Mouse (Mus musculus) hindbrain, embryonic 15.5 days (tissue): ENCODE measurements around the gene Gtsf1. TPM values are rescaled to one million over a fixed set of nuclear protein-coding genes. Genes with fewer than 3 reads are reported as not detected.
"Not testable (repeated sequence)": the region's sequence is repeated elsewhere in the genome, so short reads cannot be mapped to it uniquely, and the experiment has no call there.

Experiments used
- ATAC-seq: fragments of 200-750 bp; cut with Nextera tagmentation; 2 replicates; pipeline ENCODE4 v1.8.0; 2017; ENCODE audit warnings: low read depth, moderate number of reproducible peaks, moderate TSS enrichment; ENCODE audit not compliant: low FRiP score
- H3K27ac ChIP-seq: fragments of 300-500 bp; sonication (generic); replicated peaks from 2 replicates; pipeline ENCODE4 v1.5.1; 2015; ENCODE audit warnings: mild to moderate bottlenecking, inconsistent platforms
- H3K27me3 ChIP-seq: fragments of 300-500 bp; sonication (generic); 2 replicates; pipeline ENCODE4 v1.6.1; 2015; ENCODE audit warnings: control low read depth, inconsistent platforms
- H3K36me3 ChIP-seq: fragments of 300-500 bp; sonication (generic); 2 replicates; pipeline ENCODE4 v1.6.1; 2015; ENCODE audit warnings: control low read depth, inconsistent platforms
- H3K4me1 ChIP-seq: fragments of 300-500 bp; sonication (generic); replicated peaks from 2 replicates; pipeline ENCODE4 v1.6.1; 2015; ENCODE audit warnings: control low read depth, inconsistent platforms
- H3K4me2 ChIP-seq: fragments of 300-500 bp; sonication (generic); 2 replicates; pipeline ENCODE4 v1.6.1; 2015; ENCODE audit warnings: moderate library complexity, mild to moderate bottlenecking, inconsistent platforms
- H3K4me3 ChIP-seq: fragments of 300-500 bp; sonication (generic); 2 replicates; pipeline ENCODE4 v1.5.1; 2015; ENCODE audit warnings: mild to moderate bottlenecking, inconsistent platforms
- H3K9ac ChIP-seq: fragments of 300-500 bp; sonication (generic); 2 replicates; pipeline ENCODE4 v1.6.1; 2015; ENCODE audit warnings: inconsistent platforms
- H3K9me3 ChIP-seq: fragments of 300-500 bp; sonication (generic); 2 replicates; pipeline ENCODE4 v1.6.1; 2016; ENCODE audit warnings: control low read depth, inconsistent platforms
- WGBS: fragments of 180-500 bp; shearing (Covaris S2); methylation state at CpG from one replicate; pipeline ENCODE4 v1.1.7; 2015; 5-methylcytosine and 5-hydroxymethylcytosine counted together
- polyA plus RNA-seq: library from polyadenylated mRNA; unstranded; fragments of >200 nt; fragmentation: Nextera tagmentation; extraction: Ambion mirVana; gene quantifications from 2 replicates; pipeline ENCODE4 v1.2.1, GENCODE M21; 2015

Gene Gtsf1
- polyA plus RNA-seq, 1 experiment from 2014 or later, result not detected

DNA sequence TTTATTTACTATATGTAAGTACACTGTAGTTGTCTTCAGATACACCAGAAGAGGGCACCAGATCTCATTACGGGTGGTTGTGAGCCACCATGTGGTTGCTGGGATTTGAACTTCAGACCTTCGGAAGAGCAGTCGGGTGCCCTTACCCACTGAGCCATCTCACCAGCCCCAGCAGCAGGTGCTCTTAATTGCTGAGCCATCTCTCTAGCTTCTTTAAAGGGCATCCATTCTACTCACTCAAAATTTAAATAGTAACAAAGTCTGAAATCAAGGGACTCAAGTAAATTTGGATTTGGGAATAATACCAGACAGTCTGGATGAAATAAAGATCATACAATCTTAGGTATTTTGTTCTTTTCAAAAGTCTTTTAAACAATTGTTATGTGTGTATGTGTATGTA, 24.7 kb downstream of the Gtsf1 start:
- 87% methylated on average over 2 of the region's 3 CpGs for WGBS
- not testable (repeated sequence) for H3K36me3 ChIP-seq, H3K27ac ChIP-seq, H3K4me1 ChIP-seq, H3K4me2 ChIP-seq, H3K4me3 ChIP-seq, ATAC-seq, H3K27me3 ChIP-seq, H3K9me3 ChIP-seq, H3K9ac ChIP-seq

DNA sequence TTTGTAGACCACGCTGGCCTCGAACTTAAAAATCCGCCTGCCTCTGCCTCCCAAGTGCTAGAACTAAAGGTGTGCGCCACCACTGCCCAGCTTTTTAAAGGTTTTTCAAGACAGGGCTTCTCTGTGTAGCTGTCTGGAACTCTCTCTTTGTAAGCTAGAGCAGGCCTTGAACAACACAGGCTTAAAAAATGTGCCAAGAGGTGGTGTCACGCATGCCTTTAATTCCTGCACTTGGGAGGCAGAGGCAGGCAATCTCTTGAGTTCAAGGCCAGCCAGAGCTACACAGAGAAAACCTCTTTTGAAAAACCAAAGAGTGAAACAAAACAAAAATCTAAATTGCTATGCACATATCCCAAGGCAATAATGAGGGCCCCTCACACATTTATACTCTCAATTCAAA, 28.9 kb downstream of the Gtsf1 start:
- ATAC-seq, result no peak
- no peaks in the 10 kb centered on the region for H3K9me3 ChIP-seq
- no peaks in the 10 kb centered on the region for H3K4me1 ChIP-seq
- no peaks in the 10 kb centered on the region for H3K27me3 ChIP-seq
- 89% methylated on average over 5 of the region's 5 CpGs for WGBS
- no peak overlapping the region for H3K4me2 ChIP-seq
- H3K9ac ChIP-seq, result no peak overlapping the region
- H3K4me3 ChIP-seq, result no peak overlapping the region
- no peak overlapping the region for H3K27ac ChIP-seq
- no peaks in the 10 kb centered on the region for H3K36me3 ChIP-seq

DNA sequence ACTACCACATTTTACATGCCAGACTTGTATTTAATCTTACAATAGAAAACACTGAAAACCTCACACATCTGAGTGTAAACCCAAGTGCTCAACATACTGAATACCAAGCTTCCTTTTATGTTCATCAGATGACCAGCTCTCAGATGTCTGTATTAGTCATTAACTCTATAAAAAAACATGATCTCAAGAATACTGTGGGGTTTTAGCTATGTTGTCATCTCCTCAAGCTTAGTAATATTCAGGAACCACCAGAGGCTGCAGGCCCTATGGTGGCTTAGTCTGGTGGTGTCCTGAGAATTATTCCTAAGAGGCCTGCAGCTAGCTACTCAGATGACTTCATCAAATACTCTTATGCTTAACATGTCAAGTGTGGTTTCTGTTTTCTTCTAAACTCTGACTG, 36.7 kb downstream of the Gtsf1 start:
- Histone ChIP-seq H3K4me2 (no peak overlapping the region), H3K4me3 (no peak overlapping the region), H3K27ac (no peak overlapping the region), H3K36me3 (no peaks in the 10 kb centered on the region), H3K9ac (no peak overlapping the region), H3K9me3 (no peaks in the 10 kb centered on the region), H3K4me1 (no peaks in the 10 kb centered on the region), H3K27me3 (no peaks in the 10 kb centered on the region)
- no peak for ATAC-seq

DNA sequence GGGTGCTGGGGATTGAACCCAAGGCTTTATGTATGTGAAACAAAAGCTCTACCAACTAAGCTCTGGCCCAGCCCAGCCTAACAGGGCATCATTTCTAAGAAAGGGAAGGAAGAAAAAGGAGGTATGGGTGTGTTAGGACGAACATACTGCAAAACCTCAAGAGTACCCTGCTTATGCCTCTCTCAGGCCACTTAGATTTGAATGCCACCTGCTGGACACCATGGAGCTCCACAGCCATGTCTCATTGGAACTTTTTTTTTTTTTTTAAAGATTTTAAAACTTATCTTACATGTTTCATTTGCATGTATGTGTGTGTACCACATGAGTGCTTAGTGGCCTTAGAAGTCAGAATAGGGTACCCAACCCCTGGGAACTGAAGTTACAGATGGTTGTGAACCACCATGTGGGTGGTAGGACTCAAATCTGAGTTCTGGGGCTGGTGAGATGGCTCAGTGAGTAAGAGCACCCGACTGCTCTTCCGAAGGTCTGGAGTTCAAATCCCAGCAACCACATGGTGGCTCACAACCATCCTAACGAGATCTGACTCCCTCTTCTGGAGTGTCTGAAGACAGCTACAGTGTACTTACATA, 41.6 kb downstream of the Gtsf1 start:
- WGBS, result 62% methylated on average over 4 of the region's 4 CpGs
- Histone ChIP-seq H3K9ac (no peak overlapping the region), H3K27ac (no peak overlapping the region), H3K36me3 (no peaks in the 10 kb centered on the region), H3K4me2 (no peak overlapping the region), H3K27me3 (no peaks in the 10 kb centered on the region), H3K4me3 (no peak overlapping the region), H3K9me3 (no peaks in the 10 kb centered on the region), H3K4me1 (no peaks in the 10 kb centered on the region)
- ATAC-seq, result no peak

DNA sequence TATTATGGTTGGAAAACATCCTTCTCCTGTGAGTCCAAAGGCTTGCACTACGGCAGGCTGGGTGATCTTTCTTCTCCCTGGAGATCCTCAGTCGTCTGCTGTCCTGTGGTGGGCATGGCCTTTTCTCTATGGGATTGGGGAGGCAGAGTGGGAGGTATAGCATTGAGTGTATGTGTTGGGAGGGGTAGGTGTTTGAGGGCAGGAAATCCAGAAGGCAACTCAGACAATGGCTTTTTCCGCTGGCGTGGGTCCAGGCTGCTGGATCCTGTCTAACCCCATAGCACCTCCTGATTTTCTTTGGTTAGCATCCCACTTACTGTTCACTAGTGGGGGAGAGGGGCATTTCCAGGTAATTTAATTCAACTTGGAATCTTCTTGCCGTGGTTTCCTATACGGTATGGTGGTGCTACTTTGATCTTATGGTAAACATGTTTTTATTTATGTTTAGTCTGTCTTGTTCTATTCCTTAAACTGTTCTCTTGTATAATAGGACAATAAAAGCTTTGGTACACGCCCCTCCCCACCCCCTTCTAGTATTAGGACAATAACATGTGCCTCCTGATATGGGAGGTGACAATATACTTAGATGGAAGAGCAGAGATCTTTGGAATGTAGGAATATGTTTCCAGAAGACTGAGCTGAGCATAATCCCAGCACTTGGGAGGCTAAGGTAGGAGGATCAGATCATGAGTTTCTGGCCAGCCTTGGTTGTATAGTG, 46.3 kb downstream of the Gtsf1 start:
- Histone ChIP-seq H3K9me3 (no peaks in the 10 kb centered on the region), H3K9ac (no peak overlapping the region), H3K27ac (no peak overlapping the region), H3K27me3 (no peaks in the 10 kb centered on the region), H3K4me3 (no peak overlapping the region), H3K4me1 (no peaks in the 10 kb centered on the region), H3K36me3 (no peaks in the 10 kb centered on the region), H3K4me2 (no peak overlapping the region)
- WGBS, result 70% methylated on average over 7 of the region's 7 CpGs
- no peak for ATAC-seq

DNA sequence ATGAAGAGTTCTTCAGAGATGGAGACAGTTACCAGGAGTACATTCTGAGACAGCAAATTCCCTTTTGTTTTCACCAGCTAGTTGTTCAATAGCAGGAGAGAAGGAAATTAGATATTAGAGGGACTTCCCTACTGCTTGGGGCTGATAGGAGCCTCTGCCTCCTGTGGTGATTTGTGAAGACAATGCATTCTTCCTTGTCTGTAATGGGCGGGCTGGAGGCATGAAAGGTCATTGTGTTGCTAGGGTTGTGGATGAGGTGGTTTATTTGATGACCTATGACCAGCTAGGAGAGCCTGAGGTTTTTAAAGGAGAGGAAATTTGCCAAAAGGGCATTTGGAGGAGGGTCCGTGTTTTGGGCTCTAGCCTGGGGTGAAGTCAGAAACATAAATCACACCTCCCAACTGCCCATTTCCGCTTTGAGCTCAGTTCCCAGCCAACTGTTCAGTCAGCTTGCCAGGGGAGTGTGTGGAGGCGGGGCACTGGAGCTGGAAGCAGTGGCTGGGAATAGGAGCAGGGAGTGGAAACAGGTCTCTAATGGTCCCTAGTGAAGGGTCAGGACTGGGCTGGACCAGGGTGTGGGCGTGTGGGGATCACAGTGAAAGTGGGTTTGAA, 47.4 kb downstream of the Gtsf1 start:
- 27% methylated on average over 5 of the region's 5 CpGs for WGBS
- H3K9ac ChIP-seq, result no peak overlapping the region
- no peak overlapping the region for H3K4me2 ChIP-seq
- peaks cover 5% of the 10 kb centered on the region; the same call in 1 of the 2 replicates for H3K4me1 ChIP-seq
- H3K36me3 ChIP-seq, result no peaks in the 10 kb centered on the region
- H3K27me3 ChIP-seq, result no peaks in the 10 kb centered on the region
- H3K4me3 ChIP-seq, result no peak overlapping the region
- H3K27ac ChIP-seq, result no peak overlapping the region
- ATAC-seq, result no peak
- no peaks in the 10 kb centered on the region for H3K9me3 ChIP-seq

DNA sequence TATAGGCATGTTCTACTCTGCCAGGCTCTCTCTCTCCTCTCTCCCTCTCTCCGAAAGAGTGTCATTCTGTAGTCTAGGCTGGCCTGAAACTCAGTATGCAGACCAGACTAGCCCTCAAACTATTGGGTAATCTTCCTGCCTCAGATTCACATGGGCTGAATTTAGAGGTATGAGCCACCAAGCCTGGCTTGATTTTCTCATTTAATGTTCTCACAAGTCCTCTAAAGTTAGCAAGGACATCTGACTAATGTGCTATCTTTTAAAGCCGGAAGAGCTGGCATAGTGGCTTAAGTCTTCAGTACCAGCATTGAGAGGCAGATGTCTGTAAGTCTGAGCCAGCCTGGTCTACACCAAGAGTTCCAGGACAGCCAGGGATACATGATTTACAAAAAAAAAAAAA, 48.2 kb downstream of the Gtsf1 start:
- Histone ChIP-seq H3K4me2 (no peak overlapping the region), H3K27ac (no peak overlapping the region), H3K9me3 (no peaks in the 10 kb centered on the region), H3K27me3 (no peaks in the 10 kb centered on the region), H3K4me3 (no peak overlapping the region), H3K9ac (no peak overlapping the region), H3K36me3 (no peaks in the 10 kb centered on the region), H3K4me1 (peaks cover 5% of the 10 kb centered on the region; the same call in 1 of the 2 replicates)
- WGBS, result 86% methylated on average over 2 of the region's 2 CpGs
- no peak for ATAC-seq

DNA sequence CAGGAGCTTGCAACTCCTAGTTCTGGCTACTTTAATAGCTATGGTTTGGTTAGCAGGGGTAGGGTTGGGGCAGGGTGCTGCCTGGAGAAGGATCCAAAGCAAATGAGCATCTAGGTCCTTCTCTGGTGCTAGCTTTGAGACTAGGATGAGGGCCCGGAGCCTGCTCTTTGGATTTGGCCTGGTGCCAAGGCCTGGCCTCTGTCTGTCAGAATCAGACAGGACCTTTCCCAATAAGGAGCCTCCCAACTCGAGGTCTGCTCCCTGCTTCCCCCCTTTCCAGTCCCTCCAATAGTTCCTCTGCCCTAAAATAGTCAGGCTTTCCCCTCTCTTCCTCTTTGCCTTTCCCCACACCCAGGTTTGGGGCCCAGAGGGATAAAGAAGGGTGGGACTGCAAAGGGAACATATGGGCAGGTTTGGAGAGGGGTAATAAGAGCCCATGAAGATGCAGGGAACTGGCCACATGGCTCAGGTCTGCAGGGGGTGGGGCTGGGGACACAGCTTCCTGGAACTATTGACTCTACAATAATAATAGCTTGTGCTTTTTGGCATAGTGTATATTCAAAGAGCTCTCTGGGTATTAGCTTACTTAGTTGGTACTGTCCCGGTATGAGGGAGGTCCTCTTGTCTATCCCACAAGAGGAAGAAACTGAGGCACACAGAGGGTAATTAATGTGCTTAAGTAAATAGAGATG, 51.5 kb downstream of the Gtsf1 start:
- no peaks in the 10 kb centered on the region for H3K27me3 ChIP-seq
- no peaks in the 10 kb centered on the region for H3K9me3 ChIP-seq
- no peak overlapping the region for H3K4me2 ChIP-seq
- H3K27ac ChIP-seq, result no peak overlapping the region
- WGBS, result 54% methylated on average over 3 of the region's 3 CpGs
- H3K4me1 ChIP-seq, result peaks cover 11% of the 10 kb centered on the region; the same call in 1 of the 2 replicates
- ATAC-seq, result no peak
- H3K9ac ChIP-seq, result no peak overlapping the region
- no peak overlapping the region for H3K4me3 ChIP-seq
- H3K36me3 ChIP-seq, result no peaks in the 10 kb centered on the region

DNA sequence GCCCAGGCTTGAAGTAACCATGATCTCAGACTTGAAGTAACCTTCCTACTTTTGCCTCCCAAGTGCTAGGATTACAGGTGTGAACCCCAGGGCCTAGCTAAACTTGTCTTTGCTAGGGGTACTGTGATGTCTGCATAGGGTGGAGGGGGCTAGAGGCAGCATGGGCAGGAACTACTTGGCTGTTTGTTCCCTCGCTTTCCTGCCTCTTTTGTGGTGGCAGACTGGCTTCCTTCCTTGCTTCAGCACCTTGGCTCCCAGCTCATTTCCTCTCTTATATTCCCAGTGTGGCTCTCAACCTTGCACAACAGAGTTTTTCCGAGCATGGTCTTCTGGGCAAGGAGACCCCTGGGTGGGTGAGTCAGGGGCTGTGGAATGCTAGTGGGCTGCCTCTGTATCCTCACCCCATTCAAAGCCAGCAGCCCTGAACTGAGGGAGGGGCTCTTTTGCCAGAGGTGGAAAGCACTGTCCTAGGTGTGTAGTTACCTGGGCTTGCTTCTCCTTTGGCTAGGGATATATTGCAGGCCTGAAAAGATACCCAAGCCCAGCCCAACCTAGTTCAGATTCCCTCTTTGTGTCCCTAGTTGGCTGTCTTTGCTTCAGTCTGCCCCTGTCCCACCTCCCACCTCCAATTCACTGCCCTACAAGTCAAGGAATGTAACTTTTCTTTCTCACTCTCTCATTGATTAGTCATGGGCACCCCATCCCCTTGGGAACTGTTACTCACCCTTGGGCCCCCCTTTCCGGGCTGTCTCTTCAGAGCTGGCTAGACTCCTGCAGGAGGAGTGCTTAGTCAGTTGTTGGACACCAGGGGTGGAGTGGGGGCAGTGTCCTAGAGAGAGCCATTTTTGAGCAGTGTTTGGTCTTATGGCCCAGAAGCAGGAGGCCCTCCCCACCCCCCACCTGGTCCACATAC, 52.3 kb downstream of the Gtsf1 start:
- no peaks in the 10 kb centered on the region for H3K9me3 ChIP-seq
- no peaks in the 10 kb centered on the region for H3K27me3 ChIP-seq
- no peak overlapping the region for H3K4me2 ChIP-seq
- H3K4me3 ChIP-seq, result no peak overlapping the region
- 62% methylated on average over 3 of the region's 3 CpGs for WGBS
- H3K36me3 ChIP-seq, result no peaks in the 10 kb centered on the region
- ATAC-seq, result no peak
- no peak overlapping the region for H3K9ac ChIP-seq
- no peak overlapping the region for H3K27ac ChIP-seq
- H3K4me1 ChIP-seq, result peaks cover 11% of the 10 kb centered on the region; the same call in 1 of the 2 replicates

DNA sequence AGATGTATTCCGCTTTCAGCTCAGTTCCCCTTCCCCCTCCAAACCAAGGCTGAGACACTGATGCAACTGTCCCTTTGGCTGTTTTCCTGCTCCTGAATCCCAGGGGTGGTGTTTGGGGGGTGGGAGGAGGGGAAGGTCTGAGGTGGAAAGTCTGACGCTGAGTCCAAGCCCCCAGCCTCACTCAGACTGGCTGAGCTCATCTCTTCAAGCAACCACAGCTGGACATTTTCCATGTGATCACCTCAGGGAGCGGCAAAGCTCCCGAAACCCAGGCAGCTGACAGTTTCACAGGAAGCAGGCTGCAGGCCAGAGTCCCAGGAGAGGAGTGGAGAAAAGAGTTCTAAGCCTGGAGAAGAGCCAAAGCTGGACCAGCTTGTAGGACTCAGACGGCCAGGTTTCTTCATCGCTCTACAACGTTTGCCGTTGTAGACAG, 53.4 kb downstream of the Gtsf1 start:
- no peaks in the 10 kb centered on the region for H3K9me3 ChIP-seq
- WGBS, result 55% methylated on average over 8 of the region's 8 CpGs
- H3K4me3 ChIP-seq, result no peak overlapping the region
- no peaks in the 10 kb centered on the region for H3K27me3 ChIP-seq
- H3K36me3 ChIP-seq, result no peaks in the 10 kb centered on the region
- no peak overlapping the region for H3K27ac ChIP-seq
- no peak overlapping the region for H3K9ac ChIP-seq
- ATAC-seq, result no peak
- H3K4me1 ChIP-seq, result peaks cover 11% of the 10 kb centered on the region; the same call in 1 of the 2 replicates
- H3K4me2 ChIP-seq, result no peak overlapping the region

DNA sequence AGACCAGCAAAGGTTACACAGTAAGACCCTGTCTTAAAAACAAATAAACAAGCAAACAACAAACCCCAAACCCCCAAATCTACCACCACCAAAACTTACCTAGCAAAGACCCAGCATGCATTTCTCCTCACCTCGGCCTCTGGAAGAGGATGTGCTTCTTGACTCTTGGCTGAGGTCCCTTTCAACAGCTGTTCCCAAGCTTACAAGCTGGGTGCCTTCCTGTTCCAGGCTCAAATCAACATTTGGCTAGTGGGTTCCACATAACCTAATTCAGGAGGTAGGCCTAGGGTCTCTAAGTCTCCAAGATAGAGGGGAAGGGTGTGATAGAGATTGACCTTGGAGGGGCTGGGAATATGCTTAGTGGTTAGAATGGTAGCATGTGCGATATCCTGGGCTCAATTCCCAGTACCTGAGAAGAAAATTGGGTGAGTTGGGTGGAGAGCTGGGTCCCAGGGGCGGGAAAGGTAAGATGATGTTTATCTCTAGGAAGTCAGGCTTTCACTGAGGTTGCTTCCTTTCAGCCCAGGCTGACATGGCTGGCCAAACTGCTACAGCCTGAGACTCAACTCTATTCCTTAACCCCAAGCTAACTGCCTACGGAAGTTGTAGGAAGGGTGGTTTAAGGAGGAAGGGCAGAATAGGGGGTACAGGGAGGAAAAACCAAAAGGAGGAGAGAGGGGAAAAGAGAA, 55.0 kb downstream of the Gtsf1 start:
- H3K27ac ChIP-seq, result no peak overlapping the region
- no peaks in the 10 kb centered on the region for H3K36me3 ChIP-seq
- WGBS, result 81% methylated on average over 4 of the region's 4 CpGs
- H3K9ac ChIP-seq, result no peak overlapping the region
- no peaks in the 10 kb centered on the region for H3K27me3 ChIP-seq
- peaks cover 11% of the 10 kb centered on the region; the same call in 1 of the 2 replicates for H3K4me1 ChIP-seq
- H3K9me3 ChIP-seq, result no peaks in the 10 kb centered on the region
- H3K4me3 ChIP-seq, result no peak overlapping the region
- no peak for ATAC-seq
- no peak overlapping the region for H3K4me2 ChIP-seq
